Mouse (Mus musculus) C2C12 (cell line): Measurements from ENCODE around the gene Nmb. TPM values are rescaled to one million over a fixed set of nuclear protein-coding genes. Genes with fewer than 3 reads are reported as not detected.
A peak's percentile ranks its signal among the peaks of the same experiment; 100 is the strongest.

Source experiments
- H3K27me3 ChIP-seq: one replicate; pipeline ENCODE4 v1.6.1; 2011; ENCODE audit not compliant: control insufficient read depth, insufficient read depth, insufficient read length
- H3K36me3 ChIP-seq: one replicate; pipeline ENCODE4 v1.6.1; 2011; ENCODE audit not compliant: control insufficient read depth, insufficient read depth
- H3K4me3 ChIP-seq: one replicate; pipeline ENCODE4 v1.5.1; 2011; ENCODE audit warnings: mild to moderate bottlenecking, control low read depth; ENCODE audit not compliant: poor library complexity, insufficient read depth, severe bottlenecking
- H3K79me2 ChIP-seq: one replicate; pipeline ENCODE4 v1.6.1; 2011; ENCODE audit not compliant: control insufficient read depth, insufficient read depth
- H3K79me3 ChIP-seq: one replicate; pipeline ENCODE4 v1.6.1; 2011; ENCODE audit warnings: low read depth, control low read depth
- H3ac ChIP-seq: one replicate; pipeline ENCODE3; 2011; ENCODE audit warnings: low read depth; ENCODE audit not compliant: control insufficient read depth, insufficient read length
- CEBPB ChIP-seq: IDR thresholded peaks from one replicate; pipeline ENCODE4 v1.6.1; 2011; ENCODE audit warnings: low read depth, mild to moderate bottlenecking, control low read depth, moderate library complexity
- CTCF ChIP-seq: IDR thresholded peaks from one replicate; pipeline ENCODE4 v1.5.1; 2011; ENCODE audit not compliant: control insufficient read depth, insufficient read depth, insufficient read length
- FOSL1 ChIP-seq: IDR thresholded peaks from one replicate; pipeline ENCODE4 v1.8.0; 2011; ENCODE audit warnings: mild to moderate bottlenecking, low read length; ENCODE audit not compliant: poor library complexity, insufficient read depth, severe bottlenecking
- MAX ChIP-seq: IDR thresholded peaks from one replicate; pipeline ENCODE4 v1.6.1; 2011; ENCODE audit warnings: mild to moderate bottlenecking, control low read depth
- MYOD1 ChIP-seq: IDR thresholded peaks from one replicate; pipeline ENCODE4 v1.6.1; 2011; ENCODE audit warnings: low read depth; ENCODE audit not compliant: control insufficient read depth, insufficient read length
- MYOG ChIP-seq: IDR thresholded peaks from one replicate; pipeline ENCODE4 v1.6.1; 2011; ENCODE audit not compliant: control insufficient read depth, insufficient read length; ENCODE audit errors: extremely low read depth
- USF1 ChIP-seq: IDR thresholded peaks from one replicate; pipeline ENCODE4 v1.6.1; 2011; ENCODE audit warnings: low read depth, mild to moderate bottlenecking, control low read depth, moderate library complexity
- polyA plus RNA-seq: library from polyadenylated mRNA; unstranded; fragments of >200 nt; fragmentation: generic; extraction: Trizol; gene quantifications from one replicate; pipeline ENCODE4 v1.2.1, GENCODE M21; 2012; ENCODE audit warnings: missing spikeins

The Nmb gene
- polyA plus RNA-seq, 1 experiment, result 1.9 TPM

GRCm38 (mm10) chr7:80860729-80861274 is 44.1 kb downstream of the Nmb start, which contains the start of gene Zscan2:
Gene Zscan2, plus strand, starts transcription at chr7:80860920.
- no peaks in the 10 kb centered on the region for H3K27me3 ChIP-seq
- peak within 1 kb of the TSS; percentile 57 for H3K4me3 ChIP-seq
- H3K79me2 ChIP-seq, result peaks cover 17% of the 10 kb centered on the region
- TF ChIP-seq MAX (no peak), FOSL1 (no peak), USF1 (no peak), CTCF (no peak), MYOG (no peak), CEBPB (no peak), MYOD1 (no peak)
- H3ac ChIP-seq, result peak within 1 kb of the TSS; percentile 75
- H3K79me3 ChIP-seq, result no peaks in the 10 kb centered on the region
- H3K36me3 ChIP-seq, result peaks cover 6% of the 10 kb centered on the region

GRCm38 (mm10) chr7:80860227-80860626 is 44.6 kb downstream of the Nmb start:
- Histone ChIP-seq H3K79me3 (no peaks in the 10 kb centered on the region), H3K4me3 (peak overlapping the region; percentile 57), H3K27me3 (no peaks in the 10 kb centered on the region), H3K36me3 (peaks cover under 1% of the 10 kb centered on the region), H3K79me2 (peaks cover 17% of the 10 kb centered on the region), H3ac (no peak overlapping the region)
- TF ChIP-seq CTCF (no peak), USF1 (peak; percentile 65), CEBPB (no peak), MYOD1 (no peak)

- H3K79me2 ChIP-seq, result peaks cover 12% of the 10 kb centered on the region
- no peaks in the 10 kb centered on the region for H3K36me3 ChIP-seq
- H3K27me3 ChIP-seq, result no peaks in the 10 kb centered on the region
- H3K4me3 ChIP-seq, result no peak overlapping the region
- TF ChIP-seq USF1, result no peak
- TF ChIP-seq MYOG, result no peak
- TF ChIP-seq CTCF, result peak; percentile 57
- no peak for TF ChIP-seq CEBPB
- no peak overlapping the region for H3ac ChIP-seq
- H3K79me3 ChIP-seq, result no peaks in the 10 kb centered on the region
These were observed 47.7 kb downstream of the Nmb start for GRCm38 (mm10) chr7:80857181-80857580.

- no peaks in the 10 kb centered on the region for H3K79me2 ChIP-seq
- H3K79me3 ChIP-seq, result no peaks in the 10 kb centered on the region
- H3K36me3 ChIP-seq, result no peaks in the 10 kb centered on the region
- no peaks in the 10 kb centered on the region for H3K27me3 ChIP-seq
- H3ac ChIP-seq, result no peak overlapping the region
- TF ChIP-seq MYOG (no peak), MYOD1 (no peak), CTCF (no peak), MAX (no peak), FOSL1 (no peak), CEBPB (no peak), USF1 (no peak)
- no peak overlapping the region for H3K4me3 ChIP-seq
These were observed 49.6 kb downstream of the Nmb start for GRCm38 (mm10) chr7:80855316-80855715.

- H3K4me3 ChIP-seq, result no peak overlapping the region
- H3K27me3 ChIP-seq, result no peaks in the 10 kb centered on the region
- no peaks in the 10 kb centered on the region for H3K79me3 ChIP-seq
- no peak for TF ChIP-seq FOSL1
- TF ChIP-seq MAX, result no peak
- TF ChIP-seq CTCF, result no peak
- TF ChIP-seq CEBPB, result no peak
- no peak for TF ChIP-seq MYOD1
- TF ChIP-seq MYOG, result no peak
- TF ChIP-seq USF1, result no peak
- H3K79me2 ChIP-seq, result no peaks in the 10 kb centered on the region
- H3K36me3 ChIP-seq, result no peaks in the 10 kb centered on the region
- no peak overlapping the region for H3ac ChIP-seq
These were observed 51.7 kb downstream of the Nmb start for GRCm38 (mm10) chr7:80853218-80853617.

Other genes starting within 250 kb of the Nmb start
- gene Crtc3, start 216.2 kb downstream of the Nmb start, polyA plus RNA-seq, result 6.4 TPM
- 82.7 TPM for gene Iqgap1, start 79.1 kb downstream of the Nmb start, polyA plus RNA-seq
- gene Zscan2, start 44.2 kb downstream of the Nmb start, polyA plus RNA-seq, result 4.6 TPM
- gene Wdr73, start 3.8 kb downstream of the Nmb start, polyA plus RNA-seq, result 18.1 TPM
- gene Sec11a, start 42.7 kb upstream of the Nmb start, polyA plus RNA-seq, result 112 TPM
- 10.0 TPM for gene Zfp592, start 88.6 kb upstream of the Nmb start, polyA plus RNA-seq
- gene Alpk3, start 152.5 kb upstream of the Nmb start, polyA plus RNA-seq, result 0.14 TPM
- 0.01 TPM for gene Slc28a1, start 209.7 kb upstream of the Nmb start, polyA plus RNA-seq